Mouse (Mus musculus) intestine, embryonic 14.5 days (tissue): ENCODE results near the gene Tm4sf5. TPM values are rescaled to one million over a fixed set of nuclear protein-coding genes. Genes with fewer than 3 reads are reported as not detected.

Experiments
- ATAC-seq: fragments of 200-750 bp; cut with Nextera tagmentation; replicated peaks from 2 replicates; pipeline ENCODE4 v1.8.0; 2017; ENCODE audit warnings: low read depth, moderate number of reproducible peaks, moderate TSS enrichment, moderate library complexity; ENCODE audit not compliant: low FRiP score, low TSS enrichment
- DNase-seq: peaks from one replicate; pipeline ENCODE4 v3.0.0-alpha.2; 2018; ENCODE audit warnings: low spot score
- H3K27ac ChIP-seq: fragments of 300-500 bp; sonication (generic); 2 replicates; pipeline ENCODE4 v1.5.1; 2014; ENCODE audit warnings: low read depth, mild to moderate bottlenecking, control low read depth
- H3K27me3 ChIP-seq: fragments of 300-500 bp; sonication (generic); replicated peaks from 2 replicates; pipeline ENCODE4 v1.6.1; 2014; ENCODE audit warnings: low read length, control low read depth; ENCODE audit not compliant: control insufficient read depth, insufficient read depth
- H3K36me3 ChIP-seq: fragments of 300-500 bp; sonication (generic); 2 replicates; pipeline ENCODE4 v1.6.1; 2014; ENCODE audit warnings: low read length, control low read depth; ENCODE audit not compliant: control insufficient read depth, insufficient read depth
- H3K4me1 ChIP-seq: fragments of 300-500 bp; sonication (generic); replicated peaks from 2 replicates; pipeline ENCODE4 v1.6.1; 2014; ENCODE audit warnings: low read length, control low read depth, mixed read lengths; ENCODE audit not compliant: control insufficient read depth, insufficient read depth
- H3K4me2 ChIP-seq: fragments of 300-500 bp; sonication (generic); 2 replicates; pipeline ENCODE4 v1.6.1; 2014; ENCODE audit warnings: low read length
- H3K4me3 ChIP-seq: fragments of 300-500 bp; sonication (generic); 2 replicates; pipeline ENCODE4 v1.5.1; 2014; ENCODE audit warnings: low read depth, low read length, control low read depth, mixed read lengths
- H3K9ac ChIP-seq: fragments of 300-500 bp; sonication (generic); 2 replicates; pipeline ENCODE4 v1.6.1; 2014; ENCODE audit warnings: mild to moderate bottlenecking, low read length
- H3K9me3 ChIP-seq: fragments of 300-500 bp; sonication (generic); 2 replicates; pipeline ENCODE4 v1.6.1; 2016; ENCODE audit warnings: low read length, control low read depth; ENCODE audit not compliant: control insufficient read depth
- WGBS: fragments of 180-500 bp; shearing (Covaris S2); extraction: QIAGEN DNeasy Blood & Tissue Kit; methylation state at CpG from one replicate; pipeline ENCODE4 v1.1.7; 2014; 5-methylcytosine and 5-hydroxymethylcytosine counted together
- polyA plus RNA-seq: library from polyadenylated mRNA; unstranded; fragments of >200 nt; fragmentation: Nextera tagmentation; extraction: Ambion mirVana; gene quantifications from 2 replicates; pipeline ENCODE4 v1.2.1, GENCODE M21; 2014

Tm4sf5 gene
- polyA plus RNA-seq, 1 experiment from 2014 or later, result 104 TPM

GRCm38 (mm10) chr11:70541415-70541814 is 36.4 kb downstream of the Tm4sf5 start:
- no peak overlapping the region for H3K27ac ChIP-seq
- ATAC-seq (no peak), DNase-seq (no peak)
- no peak overlapping the region for H3K4me2 ChIP-seq
- peaks cover 8% of the 10 kb centered on the region; the same call in 1 of the 2 replicates for H3K4me1 ChIP-seq
- no peak overlapping the region for H3K4me3 ChIP-seq
- 84% methylated on average over 5 of the region's 5 CpGs for WGBS
- no peak overlapping the region for H3K9ac ChIP-seq
- no peaks in the 10 kb centered on the region for H3K36me3 ChIP-seq
- no peaks in the 10 kb centered on the region for H3K9me3 ChIP-seq
- no peaks in the 10 kb centered on the region for H3K27me3 ChIP-seq

- WGBS, result 66% methylated on average over 7 of the region's 7 CpGs
- Histone ChIP-seq H3K4me3 (no peak overlapping the region), H3K4me1 (peaks cover 8% of the 10 kb centered on the region; the same call in 1 of the 2 replicates), H3K27me3 (no peaks in the 10 kb centered on the region), H3K9ac (no peak overlapping the region), H3K4me2 (no peak overlapping the region), H3K36me3 (no peaks in the 10 kb centered on the region), H3K9me3 (no peaks in the 10 kb centered on the region), H3K27ac (no peak overlapping the region)
- no peak for ATAC-seq
- no peak for DNase-seq
These were observed 39.5 kb downstream of the Tm4sf5 start for GRCm38 (mm10) chr11:70544496-70544895.

DNA sequence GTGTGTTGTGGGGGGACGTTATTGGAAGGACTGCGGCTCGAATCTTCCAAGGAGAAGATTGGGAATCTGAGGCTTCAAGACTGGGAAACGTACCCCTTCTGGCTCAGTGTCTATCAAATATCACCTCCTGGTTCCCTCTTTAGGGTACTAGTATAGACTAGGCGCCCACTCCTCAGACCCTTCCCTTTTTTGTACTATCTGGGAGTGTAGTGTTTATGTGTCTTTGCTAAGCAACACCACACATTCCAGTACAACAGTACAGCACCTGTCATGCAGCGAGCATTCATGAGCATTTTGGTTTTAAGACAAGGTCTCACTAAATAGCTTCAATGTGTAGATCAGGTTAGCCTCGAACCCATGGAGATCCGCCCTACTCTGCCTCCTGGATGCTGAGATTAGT is 46.5 kb downstream of the Tm4sf5 start:
- DNase-seq, result no peak
- no peak overlapping the region for H3K27ac ChIP-seq
- H3K4me1 ChIP-seq, result no peaks in the 10 kb centered on the region; the same call in 1 of the 2 replicates
- H3K9ac ChIP-seq, result no peak overlapping the region
- ATAC-seq, result no peak
- H3K4me3 ChIP-seq, result no peak overlapping the region
- H3K36me3 ChIP-seq, result no peaks in the 10 kb centered on the region
- no peak overlapping the region for H3K4me2 ChIP-seq
- H3K9me3 ChIP-seq, result no peaks in the 10 kb centered on the region
- WGBS, result 85% methylated on average over 8 of the region's 8 CpGs
- no peaks in the 10 kb centered on the region for H3K27me3 ChIP-seq

GRCm38 (mm10) chr11:70553940-70554339 is 48.9 kb downstream of the Tm4sf5 start:
- no peak overlapping the region for H3K27ac ChIP-seq
- no peaks in the 10 kb centered on the region for H3K9me3 ChIP-seq
- no peak for ATAC-seq
- H3K27me3 ChIP-seq, result no peaks in the 10 kb centered on the region
- 19% methylated on average over 7 of the region's 7 CpGs for WGBS
- H3K4me1 ChIP-seq, result no peaks in the 10 kb centered on the region; the same call in 1 of the 2 replicates
- H3K9ac ChIP-seq, result no peak overlapping the region
- no peak overlapping the region for H3K4me2 ChIP-seq
- H3K4me3 ChIP-seq, result no peak overlapping the region
- peaks cover 5% of the 10 kb centered on the region; the same call in 1 of the 2 replicates for H3K36me3 ChIP-seq
- no peak for DNase-seq

DNA sequence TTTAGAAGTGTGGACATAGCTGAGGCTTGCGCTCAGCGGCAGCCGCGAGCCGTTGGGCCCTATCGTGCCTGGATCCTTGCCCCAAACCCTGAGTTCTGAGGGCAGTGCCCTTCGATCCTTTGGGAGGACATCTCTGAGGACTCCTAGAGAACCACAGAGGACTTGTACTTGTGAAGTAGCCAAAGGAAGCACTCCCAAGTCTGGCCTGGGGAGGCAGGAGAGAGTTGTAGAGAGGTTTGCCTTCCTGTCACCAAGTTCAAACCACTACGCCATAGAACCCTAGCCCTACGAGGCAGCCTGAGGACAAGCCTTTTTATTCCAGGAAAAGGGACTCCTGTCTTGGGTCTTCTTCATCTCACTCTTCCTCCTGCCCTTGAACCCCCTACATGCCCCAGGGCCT is 52.5 kb downstream of the Tm4sf5 start:
- ATAC-seq (no peak), DNase-seq (no peak)
- no peak overlapping the region for H3K27ac ChIP-seq
- no peaks in the 10 kb centered on the region for H3K9me3 ChIP-seq
- no peaks in the 10 kb centered on the region for H3K27me3 ChIP-seq
- H3K4me2 ChIP-seq, result no peak overlapping the region
- peaks cover 7% of the 10 kb centered on the region; the same call in 1 of the 2 replicates for H3K4me1 ChIP-seq
- no peak overlapping the region for H3K4me3 ChIP-seq
- 91% methylated on average over 9 of the region's 9 CpGs for WGBS
- H3K36me3 ChIP-seq, result peaks cover 5% of the 10 kb centered on the region; the same call in 1 of the 2 replicates
- H3K9ac ChIP-seq, result no peak overlapping the region

Other genes with a start within 250 kb of the Tm4sf5 start
- gene Alox12, start 249.9 kb upstream of the Tm4sf5 start, polyA plus RNA-seq, result 2.3 and 2.4 TPM in 2 replicates
- gene Alox12e, start 182.6 kb upstream of the Tm4sf5 start, polyA plus RNA-seq, result 0.09 TPM in 1 of 2 replicates, not detected in the other
- gene Alox15, start 153.2 kb upstream of the Tm4sf5 start, polyA plus RNA-seq, result 0.34 and 0.82 TPM in 2 replicates
- 34.3 and 41.2 TPM in 2 replicates for gene Pelp1, start 95.2 kb upstream of the Tm4sf5 start, polyA plus RNA-seq
- 15.8 and 17.9 TPM in 2 replicates for gene Arrb2, start 72.6 kb upstream of the Tm4sf5 start, polyA plus RNA-seq
- gene Med11, start 53.3 kb upstream of the Tm4sf5 start, polyA plus RNA-seq, result 50.7 and 51.6 TPM in 2 replicates
- gene Zmynd15, start 45.8 kb upstream of the Tm4sf5 start, polyA plus RNA-seq, result 0.75 and 0.92 TPM in 2 replicates
- gene Cxcl16, start 45.3 kb upstream of the Tm4sf5 start, polyA plus RNA-seq, result 8.0 and 10.0 TPM in 2 replicates
- 0.28 and 1.1 TPM in 2 replicates for gene Vmo1, start 9.4 kb downstream of the Tm4sf5 start, polyA plus RNA-seq
- gene Gltpd2, start 14.0 kb downstream of the Tm4sf5 start, polyA plus RNA-seq, result 0.46 and 0.83 TPM in 2 replicates
- 792 and 802 TPM in 2 replicates for gene Psmb6, start 20.1 kb downstream of the Tm4sf5 start, polyA plus RNA-seq
- not detected in 2 replicates for gene Gm40193, start 27.7 kb downstream of the Tm4sf5 start, polyA plus RNA-seq
- 9.7 and 11.7 TPM in 2 replicates for gene Pld2, start 34.8 kb downstream of the Tm4sf5 start, polyA plus RNA-seq
- 16.9 and 19.9 TPM in 2 replicates for gene Mink1, start 57.6 kb downstream of the Tm4sf5 start, polyA plus RNA-seq
- not detected in 2 replicates for gene 4930544D05Rik, start 110.6 kb downstream of the Tm4sf5 start, polyA plus RNA-seq
- gene Chrne, start 114.0 kb downstream of the Tm4sf5 start, polyA plus RNA-seq, result 0.30 and 0.50 TPM in 2 replicates
- 0.26 and 0.37 TPM in 2 replicates for gene Gp1ba, start 133.9 kb downstream of the Tm4sf5 start, polyA plus RNA-seq
- gene Rnf167, start 142.0 kb downstream of the Tm4sf5 start, polyA plus RNA-seq, result 101 and 115 TPM in 2 replicates
- gene Slc25a11, start 142.2 kb downstream of the Tm4sf5 start, polyA plus RNA-seq, result 155 and 158 TPM in 2 replicates
- gene Pfn1, start 149.4 kb downstream of the Tm4sf5 start, polyA plus RNA-seq, result 2,271 and 2,344 TPM in 2 replicates
- 13.5 and 16.3 TPM in 2 replicates for gene Eno3, start 152.0 kb downstream of the Tm4sf5 start, polyA plus RNA-seq
- 140 and 154 TPM in 2 replicates for gene Spag7, start 164.2 kb downstream of the Tm4sf5 start, polyA plus RNA-seq
- gene Camta2, start 182.9 kb downstream of the Tm4sf5 start, polyA plus RNA-seq, result 16.2 and 17.2 TPM in 2 replicates
- 1.5 and 1.6 TPM in 2 replicates for gene Inca1, start 194.9 kb downstream of the Tm4sf5 start, polyA plus RNA-seq
- 11.4 and 14.3 TPM in 2 replicates for gene Kif1c, start 195.3 kb downstream of the Tm4sf5 start, polyA plus RNA-seq